Mouse (Mus musculus) E14TG2a.4 (cell line): ENCODE measurements around the gene Dnajb8.

Experiments used
- H3K27me3 ChIP-seq: 2 replicates; pipeline ENCODE4 v1.6.1; 2014; ENCODE audit warnings: low read length, control low read depth; ENCODE audit not compliant: insufficient read depth
- H3K36me3 ChIP-seq: 2 replicates; pipeline ENCODE4 v1.6.1; 2014; ENCODE audit warnings: low read length, control low read depth; ENCODE audit not compliant: insufficient read depth
- H3K4me1 ChIP-seq: replicated peaks from 2 replicates; pipeline ENCODE4 v1.6.1; 2014; ENCODE audit warnings: low read depth, low read length, control low read depth
- H3K4me3 ChIP-seq: replicated peaks from 2 replicates; pipeline ENCODE4 v1.5.1; 2014; ENCODE audit warnings: mild to moderate bottlenecking, low read length
- H3K9me3 ChIP-seq: 2 replicates; pipeline ENCODE4 v1.6.1; 2014; ENCODE audit warnings: low read length, control low read depth
- CTCF ChIP-seq: conservative IDR thresholded peaks from 2 replicates; pipeline ENCODE4 v1.5.1; 2014; ENCODE audit warnings: low read length
- NANOG ChIP-seq: IDR thresholded peaks from 2 replicates; pipeline ENCODE4 v1.6.1; 2014; ENCODE audit warnings: borderline replicate concordance, low read length, mixed read lengths
- POU5F1 ChIP-seq: IDR thresholded peaks from 2 replicates; pipeline ENCODE4 v1.6.1; 2014; ENCODE audit warnings: low read length, borderline replicate concordance

Gene Dnajb8

GRCm38 (mm10) chr6:88208321-88208720 is 13.7 kb upstream of the Dnajb8 start:
- Histone ChIP-seq H3K36me3 (no peaks in the 10 kb centered on the region), H3K4me1 (peaks cover 60% of the 10 kb centered on the region), H3K4me3 (no peak overlapping the region), H3K27me3 (peaks cover 57% of the 10 kb centered on the region), H3K9me3 (no peaks in the 10 kb centered on the region)
- TF ChIP-seq NANOG (no peak), CTCF (no peak), POU5F1 (no peak)

GRCm38 (mm10) chr6:88209453-88209852 is 12.6 kb upstream of the Dnajb8 start:
- Histone ChIP-seq H3K9me3 (no peaks in the 10 kb centered on the region), H3K4me1 (peaks cover 58% of the 10 kb centered on the region), H3K4me3 (no peak overlapping the region), H3K27me3 (peaks cover 46% of the 10 kb centered on the region), H3K36me3 (no peaks in the 10 kb centered on the region)
- TF ChIP-seq CTCF (no peak), NANOG (no peak), POU5F1 (no peak)

- peaks cover 38% of the 10 kb centered on the region for H3K27me3 ChIP-seq
- no peaks in the 10 kb centered on the region for H3K36me3 ChIP-seq
- H3K4me1 ChIP-seq = peaks cover 58% of the 10 kb centered on the region
- H3K4me3 ChIP-seq = no peak overlapping the region
- no peak for TF ChIP-seq CTCF
- no peak for TF ChIP-seq NANOG
- no peak for TF ChIP-seq POU5F1
- no peaks in the 10 kb centered on the region for H3K9me3 ChIP-seq
Measured at GRCm38 (mm10) chr6:88210182-88210581, 11.9 kb upstream of the Dnajb8 start.

GRCm38 (mm10) chr6:88215797-88216196 is 6.3 kb upstream of the Dnajb8 start:
- Histone ChIP-seq H3K36me3 (no peaks in the 10 kb centered on the region), H3K4me3 (no peak overlapping the region), H3K27me3 (peaks cover 7% of the 10 kb centered on the region; the same call in 1 of the 2 replicates), H3K4me1 (peaks cover 52% of the 10 kb centered on the region), H3K9me3 (peaks cover 7% of the 10 kb centered on the region)
- no peak for TF ChIP-seq NANOG
- TF ChIP-seq CTCF = no peak
- TF ChIP-seq POU5F1 = no peak

- H3K27me3 ChIP-seq = peaks cover 11% of the 10 kb centered on the region
- peaks cover 7% of the 10 kb centered on the region for H3K9me3 ChIP-seq
- TF ChIP-seq CTCF (no peak), NANOG (no peak), POU5F1 (no peak)
- no peaks in the 10 kb centered on the region for H3K36me3 ChIP-seq
- no peak overlapping the region for H3K4me3 ChIP-seq
- peaks cover 52% of the 10 kb centered on the region for H3K4me1 ChIP-seq
Measured at GRCm38 (mm10) chr6:88216199-88216598, 5.9 kb upstream of the Dnajb8 start.

- H3K36me3 ChIP-seq = no peaks in the 10 kb centered on the region
- TF ChIP-seq NANOG (no peak), CTCF (no peak), POU5F1 (no peak)
Measured at GRCm38 (mm10) chr6:88219094-88219493, 3.0 kb upstream of the Dnajb8 start.

GRCm38 (mm10) chr6:88226570-88226994 is 4.5 kb downstream of the Dnajb8 start:
- Histone ChIP-seq H3K9me3 (no peaks in the 10 kb centered on the region), H3K27me3 (peaks cover 49% of the 10 kb centered on the region), H3K36me3 (no peaks in the 10 kb centered on the region), H3K4me3 (no peak overlapping the region), H3K4me1 (peaks cover 28% of the 10 kb centered on the region)
- no peak for TF ChIP-seq NANOG
- no peak for TF ChIP-seq CTCF
- TF ChIP-seq POU5F1 = no peak

More at GRCm38 (mm10) chr6:88219094-88219493, 3.0 kb upstream of the Dnajb8 start:
- Histone ChIP-seq H3K4me1 (peaks cover 38% of the 10 kb centered on the region), H3K9me3 (peaks cover 7% of the 10 kb centered on the region), H3K27me3 (peaks cover 29% of the 10 kb centered on the region), H3K4me3 (no peak overlapping the region)

GRCm38 (mm10) chr6:88227537-88227936 is 5.5 kb downstream of the Dnajb8 start:
- H3K4me1 ChIP-seq = peaks cover 32% of the 10 kb centered on the region
- H3K9me3 ChIP-seq = no peaks in the 10 kb centered on the region
- TF ChIP-seq CTCF = no peak
- TF ChIP-seq POU5F1 = no peak
- no peak for TF ChIP-seq NANOG
- no peaks in the 10 kb centered on the region for H3K36me3 ChIP-seq
- no peak overlapping the region for H3K4me3 ChIP-seq
- peaks cover 47% of the 10 kb centered on the region for H3K27me3 ChIP-seq

GRCm38 (mm10) chr6:88229221-88229620 is 7.2 kb downstream of the Dnajb8 start:
- no peaks in the 10 kb centered on the region for H3K36me3 ChIP-seq
- H3K9me3 ChIP-seq = no peaks in the 10 kb centered on the region
- H3K4me3 ChIP-seq = no peak overlapping the region
- H3K4me1 ChIP-seq = peaks cover 49% of the 10 kb centered on the region
- no peak for TF ChIP-seq CTCF
- TF ChIP-seq NANOG = no peak
- no peak for TF ChIP-seq POU5F1
- peaks cover 51% of the 10 kb centered on the region for H3K27me3 ChIP-seq
